In genomic region chr12:118521770-118522169, GRCm38 (mm10) we compare ENCODE assay signal across 18 mouse cellular contexts.
A peak's percentile ranks its signal among the peaks of the same experiment; 100 is the strongest.
DNase-seq lines count a peak whose midpoint lies in the region; ATAC-seq lines count a peak whose summit lies in the region.
"Had no signal": no experiment of that assay in that cellular context is flagged by ENCODE, and none has a peak within 500 bp of the region (broad histone marks: within the 10 kb centered on the region; RNA-seq: fewer than 3 reads in every experiment).

No protein-coding gene starts in this region.

- no peak overlapping the region for H3K9ac ChIP-seq in limb, embryonic 11.5 days (ENCODE audit: low read length)
- no peak overlapping the region for H3K9ac ChIP-seq in forebrain, embryonic 13.5 days
- no peak overlapping the region for H3K9ac ChIP-seq in midbrain, embryonic 14.5 days (replicated peaks; ENCODE audit: low read length)
- H3K9ac ChIP-seq: liver, embryonic 14.5 days; lung, embryonic 15.5 days had no signal

- no peak for DNase-seq in limb, embryonic 11.5 days (ENCODE audit: low spot score)
- no peak for DNase-seq in limb, embryonic 10.5 days (ENCODE audit: low spot score)
- DNase-seq in midbrain, embryonic 14.5 days: peak; percentile 17
- no peak for DNase-seq in spleen, postnatal 10 days (ENCODE audit: low spot score in 2 of 2)
- no peak for DNase-seq in embryo, embryonic 10 days (ENCODE audit: low spot score)
- DNase-seq: adrenal gland, adult 8-10 months; cerebellum, adult 8-10 months; gastrocnemius, adult 2 months; heart, postnatal 10 days; kidney, adult 8-10 months; kidney, postnatal 36 days; right cerebral cortex, postnatal 4 days had no signal

- no peak overlapping the region for H3K4me3 ChIP-seq in limb, embryonic 11.5 days (ENCODE audit: low read depth, low read length)
- no peak overlapping the region for H3K4me3 ChIP-seq in limb, embryonic 10.5 days
- no peak overlapping the region for H3K4me3 ChIP-seq in forebrain, embryonic 13.5 days
- no peak overlapping the region for H3K4me3 ChIP-seq in midbrain, embryonic 14.5 days (replicated peaks; ENCODE audit: low read depth, low read length)
- H3K4me3 ChIP-seq: gastrocnemius, adult 2 months; lung, embryonic 15.5 days had no signal

- H3K36me3 ChIP-seq in limb, embryonic 11.5 days (ENCODE audit: control insufficient read depth, insufficient read depth, low read length): no peaks in the 10 kb centered on the region
- H3K36me3 ChIP-seq in limb, embryonic 10.5 days: no peaks in the 10 kb centered on the region
- no peaks in the 10 kb centered on the region for H3K36me3 ChIP-seq in forebrain, embryonic 13.5 days (ENCODE audit: poor library complexity, severe bottlenecking)
- H3K36me3 ChIP-seq in midbrain, embryonic 14.5 days (ENCODE audit: control insufficient read depth, insufficient read depth, low read length): no peaks in the 10 kb centered on the region
- H3K36me3 ChIP-seq: lung, embryonic 15.5 days had no signal

- no peaks in the 10 kb centered on the region for H3K27me3 ChIP-seq in limb, embryonic 11.5 days (ENCODE audit: control insufficient read depth, insufficient read depth, low read length)
- peaks cover 8% of the 10 kb centered on the region for H3K27me3 ChIP-seq in limb, embryonic 10.5 days (ENCODE audit: low read depth, poor library complexity, severe bottlenecking)
- peaks cover 3% of the 10 kb centered on the region; the same call in 1 of the 2 replicates for H3K27me3 ChIP-seq in forebrain, embryonic 13.5 days
- no peaks in the 10 kb centered on the region for H3K27me3 ChIP-seq in midbrain, embryonic 14.5 days (ENCODE audit: control insufficient read depth, insufficient read depth, low read length)
- H3K27me3 ChIP-seq: lung, embryonic 15.5 days had no signal

- WGBS in limb, embryonic 11.5 days: 83% methylated on average over 2 of the region's 2 CpGs
- 62% methylated on average over 2 of the region's 2 CpGs for WGBS in limb, embryonic 10.5 days
- 18% methylated on average over 2 of the region's 2 CpGs for WGBS in forebrain, embryonic 13.5 days
- 33% methylated on average over 2 of the region's 2 CpGs for WGBS in midbrain, embryonic 14.5 days

- H3K27ac ChIP-seq in limb, embryonic 11.5 days (replicated peaks; ENCODE audit: low read depth, low read length): no peak overlapping the region
- no peak overlapping the region for H3K27ac ChIP-seq in limb, embryonic 10.5 days
- H3K27ac ChIP-seq in forebrain, embryonic 13.5 days: no peak overlapping the region
- no peak overlapping the region for H3K27ac ChIP-seq in midbrain, embryonic 14.5 days (replicated peaks; ENCODE audit: low read depth, low read length)
- H3K27ac ChIP-seq: gastrocnemius, adult 2 months; liver, embryonic 14.5 days; lung, embryonic 15.5 days; macrophage had no signal

- no peaks in the 10 kb centered on the region for H3K4me1 ChIP-seq in limb, embryonic 11.5 days (ENCODE audit: control insufficient read depth, insufficient read depth, low read length)
- H3K4me1 ChIP-seq in limb, embryonic 10.5 days: peaks cover 21% of the 10 kb centered on the region; the same call in 1 of the 2 replicates
- peaks cover 26% of the 10 kb centered on the region for H3K4me1 ChIP-seq in forebrain, embryonic 13.5 days
- H3K4me1 ChIP-seq in midbrain, embryonic 14.5 days (ENCODE audit: control insufficient read depth, insufficient read depth, low read length): 0 out of 2 replicates have a peak, but pooled peaks cover 14% of the 10 kb centered on the region
- H3K4me1 ChIP-seq: lung, embryonic 15.5 days had no signal

- 0 out of 2 replicates have a peak, but pooled peaks have one; percentile 15 for ATAC-seq in limb, embryonic 11.5 days (ENCODE audit: insufficient number of reproducible peaks, low FRiP score, low TSS enrichment, low read depth)
- ATAC-seq in forebrain, embryonic 13.5 days: peak; percentile 41; the same call in 1 of the 2 replicates
- ATAC-seq in midbrain, embryonic 14.5 days (ENCODE audit: low FRiP score, low TSS enrichment): no peak; the same call in 1 of the 2 replicates
- no peak for ATAC-seq in granulocyte monocyte progenitor cell, adult 5-6 weeks (replicated peaks; ENCODE audit: poor library complexity, severe bottlenecking)

- H3K9me3 ChIP-seq in limb, embryonic 11.5 days (ENCODE audit: control insufficient read depth, low read length): no peaks in the 10 kb centered on the region
- H3K9me3 ChIP-seq in limb, embryonic 10.5 days (replicated peaks): no peaks in the 10 kb centered on the region
- H3K9me3 ChIP-seq in forebrain, embryonic 13.5 days (replicated peaks): no peaks in the 10 kb centered on the region
- H3K9me3 ChIP-seq in midbrain, embryonic 14.5 days (ENCODE audit: control insufficient read depth, low read length): no peaks in the 10 kb centered on the region
- H3K9me3 ChIP-seq: lung, embryonic 15.5 days had no signal

- no peak overlapping the region for H3K4me2 ChIP-seq in limb, embryonic 11.5 days (ENCODE audit: low read depth, severe bottlenecking)
- H3K4me2 ChIP-seq in forebrain, embryonic 13.5 days: no peak overlapping the region
- H3K4me2 ChIP-seq in midbrain, embryonic 14.5 days (ENCODE audit: low read length): no peak overlapping the region
- H3K4me2 ChIP-seq: heart, embryonic 11.5 days; lung, embryonic 15.5 days had no signal

Comparison
In these comparisons a context has a peak if more than half of its experiments do, and no peak if none do; other contexts are left out.
1. ATAC-seq: peak in limb, embryonic 11.5 days (single experiment) and forebrain, embryonic 13.5 days (single experiment); none in midbrain, embryonic 14.5 days (single experiment) and granulocyte monocyte progenitor cell, adult 5-6 weeks (single experiment).